Mouse (Mus musculus) kidney, postnatal 25 days (tissue): ENCODE results near the gene Rpl35a.
"Not testable (repeated sequence)": the region's sequence is repeated elsewhere in the genome, so short reads cannot be mapped to it uniquely, and the experiment has no call there.

Experiments
- DNase-seq, 2 experiments: peaks; one replicate each; pipeline ENCODE4 v3.0.0; 2021; ENCODE audit warnings: mixed read lengths in 2 of 2

Rpl35a gene

DNA sequence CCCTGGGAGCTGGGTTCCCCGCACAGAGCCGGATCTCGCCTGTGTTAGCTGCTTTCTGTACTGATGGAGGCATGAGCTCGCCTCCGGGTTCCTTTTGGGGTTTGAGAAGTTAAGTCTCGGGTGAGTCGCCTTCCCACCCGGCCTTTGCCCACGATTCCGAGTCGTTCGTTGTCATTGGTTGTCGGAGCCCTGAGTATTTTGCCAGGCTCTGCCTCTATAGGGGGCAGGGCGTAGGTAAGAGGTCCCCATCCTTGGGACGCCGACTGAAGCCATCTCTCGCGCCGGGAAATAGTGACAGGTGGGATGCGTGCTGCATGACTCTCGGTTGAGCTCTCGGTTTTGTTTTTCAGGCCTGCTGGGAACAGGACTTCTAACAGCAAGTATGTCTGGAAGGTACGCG lies 533 bp downstream of the Rpl35a start:
- DNase-seq: peak; percentile 34 to 68

DNA sequence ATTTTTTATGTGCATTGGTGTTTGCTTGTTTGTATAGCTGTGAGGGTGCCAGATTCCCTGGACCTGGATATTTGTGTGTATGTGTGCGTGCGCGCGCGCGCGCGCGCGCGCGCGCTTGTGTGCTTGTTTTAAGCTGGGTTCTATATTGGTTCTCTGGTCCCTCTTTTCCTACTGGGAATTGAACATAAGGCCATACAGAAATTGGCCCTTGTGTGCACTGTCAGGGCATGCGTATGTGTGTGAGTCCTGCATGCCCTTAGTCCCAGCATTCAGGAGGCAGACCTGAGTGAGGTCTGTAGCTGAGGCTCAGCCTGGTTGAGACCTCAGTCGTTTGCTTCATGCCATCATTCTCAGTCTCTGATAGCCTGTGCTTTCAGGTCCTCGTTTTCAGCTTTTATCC lies 1.8 kb downstream of the Rpl35a start:
- no peak for DNase-seq

DNA sequence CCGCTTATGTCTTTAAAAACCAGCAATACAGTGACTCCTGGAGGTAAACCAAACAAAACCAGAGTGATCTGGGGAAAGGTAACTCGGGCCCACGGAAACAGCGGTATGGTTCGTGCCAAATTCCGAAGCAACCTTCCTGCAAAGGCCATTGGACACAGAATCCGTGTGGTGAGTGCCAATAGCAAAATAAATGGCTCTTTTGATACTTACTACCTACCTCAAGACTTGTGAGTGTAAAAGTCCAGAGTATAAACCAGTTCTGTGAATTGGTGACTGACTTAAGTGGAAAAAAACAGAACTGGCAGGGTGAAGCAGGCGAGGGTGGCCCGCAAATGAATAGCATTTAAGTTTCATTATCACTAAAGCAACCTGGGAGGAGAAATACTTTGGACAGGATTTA lies 2.4 kb downstream of the Rpl35a start:
- DNase-seq: not testable (repeated sequence)

DNA sequence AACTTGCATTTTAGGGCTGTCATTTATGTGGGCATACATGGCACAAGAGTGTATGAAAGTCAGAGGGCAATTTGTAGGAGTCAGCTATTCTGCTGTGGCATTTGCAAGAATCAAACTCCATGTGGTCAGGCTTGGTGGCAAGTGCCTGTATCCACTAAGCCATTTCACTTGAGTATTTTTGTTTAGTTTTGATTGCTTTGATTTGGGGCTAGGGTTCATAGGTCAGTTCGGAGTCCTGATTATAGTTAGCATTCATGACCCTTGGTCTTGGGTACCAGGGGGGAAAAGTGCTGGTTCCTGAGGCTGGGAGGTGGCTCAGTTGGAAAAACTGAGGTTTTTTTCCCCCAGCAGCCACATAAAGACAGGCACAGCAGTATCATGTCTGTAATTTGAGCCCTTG lies 3.2 kb downstream of the Rpl35a start:
- no peak for DNase-seq

DNA sequence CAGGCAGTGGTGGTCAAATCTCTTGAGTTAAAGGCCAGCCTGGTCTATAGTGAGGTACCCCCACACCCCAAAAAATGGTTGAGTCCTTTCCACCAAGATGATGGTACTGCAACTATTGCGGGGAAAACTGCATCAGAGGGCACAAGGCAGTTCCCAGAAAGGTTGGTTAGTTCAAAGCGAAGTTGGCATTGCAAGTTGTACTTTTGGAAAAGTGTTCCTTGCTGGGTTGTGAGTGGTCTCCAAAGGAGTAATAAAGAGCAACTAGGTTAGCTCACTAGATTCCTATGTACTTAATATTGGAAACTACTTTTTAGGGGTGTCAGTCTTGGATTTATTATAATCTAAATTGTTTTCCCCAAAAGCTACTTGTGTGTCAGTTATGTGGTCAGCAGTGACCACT lies 4.7 kb downstream of the Rpl35a start:
- DNase-seq: no peak

DNA sequence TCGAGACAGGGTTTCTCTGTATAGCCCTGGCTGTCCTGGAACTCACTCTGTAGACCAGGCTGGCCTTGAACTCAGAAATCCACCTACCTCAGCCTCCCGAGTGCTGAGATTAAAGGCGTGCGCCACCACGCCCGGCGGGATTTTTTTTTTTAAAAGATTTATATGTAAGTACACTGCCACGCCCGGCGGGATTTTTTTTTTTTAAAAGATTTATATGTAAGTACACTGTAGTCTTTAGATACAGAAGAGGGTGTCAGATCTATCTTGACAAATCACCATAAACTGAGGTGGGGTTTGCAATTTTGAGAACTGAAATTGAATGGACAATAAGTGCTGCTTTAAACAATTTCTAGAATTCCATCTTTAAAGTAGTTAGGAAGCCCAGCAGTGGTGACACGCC lies 5.1 kb downstream of the Rpl35a start:
- DNase-seq: no peak

DNA sequence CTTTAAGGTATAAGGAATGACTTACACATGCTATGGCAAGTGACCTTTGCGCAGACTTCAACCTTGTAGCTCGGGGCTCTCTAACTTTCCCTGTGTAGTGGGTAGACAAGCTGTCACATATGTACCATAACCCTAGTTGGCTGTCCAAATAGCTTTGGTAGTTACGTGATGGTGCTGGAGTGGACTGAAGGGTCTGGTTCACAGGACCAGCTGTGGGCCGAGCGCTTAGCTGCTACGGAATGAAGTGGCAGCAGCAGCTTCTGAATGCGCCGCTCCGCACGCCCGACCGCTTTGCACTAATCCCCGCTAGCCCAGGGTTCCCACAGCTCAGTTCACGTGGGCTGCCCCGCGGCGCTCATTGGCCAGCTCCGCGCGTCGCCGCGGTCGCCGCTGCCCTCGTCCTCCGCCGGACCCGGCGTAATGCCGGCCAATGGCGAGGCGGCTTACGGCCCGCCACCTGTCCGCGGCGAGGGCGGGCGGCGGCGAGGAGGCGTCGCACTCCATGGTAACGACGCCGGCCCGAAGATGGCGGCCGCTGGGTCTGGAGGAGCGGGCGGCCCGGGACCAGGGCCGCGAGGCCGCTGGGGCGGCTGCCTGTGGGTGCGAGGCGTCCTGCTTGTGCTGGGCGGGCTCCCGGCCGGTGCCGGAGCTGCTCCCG lies 5.9 kb downstream of the Rpl35a start, which contains the start of gene Lmln:
TSS of gene Lmln (plus strand) at position 498 of the 658 bp plus-strand sequence.
- peak; percentile 91 to 98 for DNase-seq

DNA sequence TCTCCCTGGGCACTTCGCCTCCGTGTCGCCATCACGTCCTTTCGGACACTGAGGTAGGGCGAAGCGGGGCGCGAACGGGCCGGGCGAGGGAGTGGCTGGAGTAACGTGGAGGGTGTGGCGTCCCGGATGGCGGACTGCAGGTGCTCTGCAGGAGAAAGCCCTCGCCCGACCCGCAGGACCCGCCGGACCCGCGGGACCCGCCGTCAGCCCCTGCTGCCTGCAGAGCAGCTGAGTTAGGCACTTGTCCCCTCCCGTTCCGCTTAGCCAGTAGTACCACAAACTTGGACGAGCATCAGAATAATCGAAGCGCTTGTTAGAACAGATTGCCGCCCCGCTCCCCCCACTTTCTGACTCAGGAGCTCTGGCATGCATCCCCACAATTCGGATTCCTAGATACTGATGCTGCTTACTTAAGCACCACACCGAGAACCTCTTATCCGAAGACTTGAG lies 6.5 kb downstream of the Rpl35a start:
- DNase-seq: peak; percentile 67 to 84

DNA sequence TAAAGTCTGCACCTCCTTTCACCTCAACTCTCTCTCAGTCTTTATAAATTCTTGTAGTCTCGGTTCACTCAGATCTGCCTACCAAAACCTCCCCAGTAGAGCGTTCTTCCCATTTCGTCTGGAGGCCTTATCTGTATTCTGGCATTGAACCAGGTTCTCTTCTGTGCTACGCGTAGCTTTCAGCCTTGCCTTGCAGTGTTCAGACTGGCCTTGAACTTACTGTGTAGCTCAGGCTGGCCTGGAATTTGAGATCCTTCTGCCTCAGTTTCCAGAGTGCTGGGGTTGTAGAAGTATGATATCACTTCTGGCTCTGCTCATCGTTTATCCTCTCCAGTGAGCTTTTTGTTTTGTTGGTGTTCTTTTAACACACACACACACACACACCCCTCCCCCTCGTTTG lies 7.0 kb downstream of the Rpl35a start:
- no peak for DNase-seq

DNA sequence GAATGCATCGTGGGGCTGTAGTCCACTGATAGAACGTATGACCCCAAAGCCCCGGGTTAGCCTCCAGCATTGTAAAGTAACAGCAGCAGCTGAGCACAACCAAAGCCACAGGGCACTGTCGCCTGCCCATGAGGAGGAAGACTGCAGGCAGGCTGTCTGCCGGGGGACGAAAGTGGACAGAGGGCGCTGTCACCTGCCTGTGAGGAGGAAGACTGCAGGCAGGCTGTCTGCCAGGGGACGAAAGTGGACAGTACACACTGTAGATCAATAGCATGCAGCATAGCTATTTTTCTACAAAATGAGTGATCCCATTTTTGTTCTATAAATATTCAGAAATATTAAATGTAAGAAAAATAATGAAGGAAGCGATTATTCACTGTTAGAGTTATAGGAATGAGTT lies 8.4 kb downstream of the Rpl35a start:
- no peak for DNase-seq

DNA sequence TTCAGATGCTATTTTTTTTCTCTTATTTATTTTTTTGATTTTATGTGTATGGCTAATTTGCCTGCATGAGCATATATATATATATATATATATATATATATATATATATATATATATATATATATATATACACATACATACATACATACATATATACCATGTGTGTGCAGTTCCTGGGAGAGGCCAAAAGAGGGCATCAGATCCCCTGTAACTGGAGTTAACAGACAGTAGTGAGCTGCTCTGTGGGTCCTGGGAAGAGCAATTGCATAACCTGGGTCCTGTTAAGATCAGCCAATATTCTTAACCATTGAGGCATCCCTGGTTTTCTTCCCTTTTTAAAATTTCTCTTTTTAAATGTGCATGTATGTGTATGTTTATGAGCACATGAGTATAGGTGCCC lies 14.7 kb downstream of the Rpl35a start:
- DNase-seq: no peak

DNA sequence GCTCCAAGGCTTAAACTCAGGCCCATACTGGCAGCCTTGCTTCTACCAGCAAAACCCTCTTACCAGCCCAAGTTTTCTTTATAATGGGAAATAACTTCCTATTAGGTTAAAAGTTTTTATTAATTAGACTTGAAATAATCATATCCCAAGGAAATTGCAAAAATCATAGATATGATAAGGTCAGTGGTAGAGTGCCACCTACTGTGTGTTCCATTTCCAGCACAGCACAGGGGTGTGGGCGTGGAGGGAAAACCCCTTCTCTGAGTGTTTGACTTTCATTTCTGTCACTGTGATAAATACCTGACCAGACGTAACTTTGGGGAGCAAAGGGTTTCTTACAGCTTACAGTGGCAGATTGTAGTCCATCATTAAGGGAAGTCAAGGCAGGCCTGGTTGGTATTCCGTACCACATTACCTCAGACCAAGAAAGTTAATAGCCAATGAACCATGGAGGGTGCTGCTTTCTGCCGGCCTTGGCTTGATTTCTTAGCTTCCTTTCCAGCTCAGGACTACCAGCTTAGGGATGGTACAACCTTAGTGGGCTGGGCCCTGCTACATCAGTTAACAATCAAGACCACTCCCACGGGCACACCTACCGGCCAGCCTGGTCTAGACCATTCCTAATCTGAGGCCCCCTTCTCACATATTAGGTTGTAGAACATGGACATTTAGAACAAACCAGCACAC lies 16.8 kb downstream of the Rpl35a start:
- no peak for DNase-seq

DNA sequence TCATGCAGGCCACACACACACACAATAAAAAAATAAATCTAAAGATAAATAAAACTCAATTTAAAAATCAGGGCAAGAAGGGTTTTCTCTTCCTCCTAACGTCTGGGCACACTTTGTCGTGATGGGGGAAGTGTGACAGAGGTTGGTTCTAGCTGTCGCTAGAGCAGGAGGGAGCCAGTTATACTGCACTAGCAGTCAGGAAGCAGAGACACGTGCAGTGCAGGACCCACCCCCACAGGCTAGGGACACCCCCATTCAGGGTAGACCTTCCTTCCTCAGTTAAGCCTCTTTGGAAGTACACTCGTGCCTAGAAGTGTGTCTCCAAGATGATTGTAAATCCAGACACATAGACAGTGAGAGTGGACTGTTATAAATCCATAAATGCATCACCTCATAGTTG lies 18.7 kb downstream of the Rpl35a start:
- DNase-seq: no peak

DNA sequence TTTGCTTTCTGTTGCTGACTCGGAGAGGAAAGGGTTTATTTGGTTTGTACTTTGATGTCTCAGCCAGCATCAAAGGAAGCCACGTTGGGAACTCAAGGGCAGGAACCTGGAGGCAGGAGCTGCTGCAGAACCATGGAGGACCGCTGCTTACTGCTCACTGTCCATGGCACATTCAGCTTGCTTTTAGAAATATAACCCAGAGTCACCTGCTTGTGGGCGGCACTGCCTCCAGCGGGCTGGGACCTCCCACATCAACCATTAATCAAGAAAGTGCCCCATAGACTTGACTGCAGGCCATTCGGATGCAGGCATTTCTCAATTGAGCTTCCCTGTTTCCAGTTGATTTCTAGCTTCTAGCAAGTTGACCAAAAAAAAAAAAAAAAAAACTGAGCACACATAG lies 19.8 kb downstream of the Rpl35a start:
- no peak for DNase-seq

DNA sequence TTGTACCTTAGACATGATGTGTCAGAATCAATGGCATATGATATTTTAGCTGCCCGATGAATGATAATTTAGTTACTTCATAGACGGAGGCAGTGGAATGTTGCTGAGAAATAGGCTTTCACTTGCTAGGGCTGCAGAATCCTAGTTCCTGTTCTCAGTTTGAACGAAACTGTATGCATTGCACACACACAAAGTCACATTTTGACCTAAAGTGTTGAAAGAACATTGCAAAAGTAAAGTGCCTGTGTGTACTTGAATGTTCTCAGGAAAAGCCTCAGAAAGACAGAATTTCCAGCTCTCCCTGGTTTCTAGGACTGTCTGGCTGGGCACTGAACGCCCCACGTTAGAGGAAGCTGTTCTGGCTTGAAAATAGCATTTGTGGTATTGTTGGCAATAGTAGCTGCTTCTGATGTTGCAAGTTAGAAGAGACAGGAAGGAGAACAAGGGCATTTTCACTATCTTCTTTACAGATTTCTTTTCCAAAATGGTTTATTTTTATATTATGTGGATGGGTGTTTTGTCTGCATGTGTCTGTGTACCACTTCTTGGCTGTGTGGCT lies 20.9 kb downstream of the Rpl35a start:
- DNase-seq: no peak

DNA sequence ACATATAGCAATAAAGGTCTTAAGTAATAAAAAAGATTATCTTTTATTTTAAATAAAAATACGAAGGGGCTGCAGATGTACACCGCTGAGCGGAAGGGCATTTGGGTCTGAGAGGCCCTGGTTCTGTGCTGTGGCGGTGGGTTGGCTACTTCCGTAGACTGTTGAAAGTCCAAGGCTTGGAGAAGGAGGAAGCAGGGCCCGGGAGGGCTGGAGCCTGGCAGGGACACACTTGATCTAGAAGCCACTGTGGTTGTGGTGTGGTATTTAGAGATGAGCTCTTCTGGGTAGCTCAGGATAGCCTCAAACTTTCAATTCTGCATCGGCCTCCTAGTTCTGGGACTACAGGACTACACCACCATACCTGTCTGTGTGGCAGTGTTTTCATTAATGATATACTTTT lies 23.8 kb downstream of the Rpl35a start:
- DNase-seq: no peak

DNA sequence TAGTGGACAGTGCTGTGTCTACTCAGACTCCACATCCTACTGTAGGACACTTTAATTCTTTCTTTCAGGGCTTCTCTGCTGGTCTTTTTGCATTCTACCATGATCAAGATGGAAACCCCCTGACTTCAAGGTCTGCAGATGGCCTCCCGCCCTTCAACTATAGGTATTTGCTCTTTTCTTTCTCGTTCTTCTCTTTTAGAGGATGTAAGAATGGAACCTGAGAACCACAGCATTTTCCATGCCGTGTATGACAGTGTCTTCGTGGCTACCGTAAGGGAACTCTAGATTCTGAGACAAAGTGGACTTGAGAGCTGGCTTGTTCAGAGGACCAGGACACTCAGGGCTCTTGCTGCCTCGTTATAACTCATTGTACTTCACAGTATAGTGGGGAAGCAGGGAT lies 26.7 kb downstream of the Rpl35a start:
- DNase-seq: no peak

DNA sequence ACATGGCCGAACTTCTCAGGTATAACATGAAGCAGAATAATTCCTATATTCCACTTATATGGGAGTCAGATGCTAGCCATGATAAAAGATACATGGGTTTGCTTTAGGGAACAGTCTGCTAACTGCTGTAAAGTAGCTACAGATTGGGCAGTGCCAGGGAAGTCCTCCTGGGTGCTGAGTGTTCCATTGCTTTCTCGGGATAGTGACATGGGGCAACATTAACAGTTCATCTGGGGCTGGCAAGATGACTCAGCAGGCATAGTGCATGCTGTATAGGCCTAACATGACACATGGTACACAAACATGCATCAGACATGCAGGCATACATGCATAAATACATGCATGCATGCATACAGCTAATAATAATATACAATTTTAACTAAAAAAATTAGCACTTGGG lies 27.7 kb downstream of the Rpl35a start:
- no peak for DNase-seq

DNA sequence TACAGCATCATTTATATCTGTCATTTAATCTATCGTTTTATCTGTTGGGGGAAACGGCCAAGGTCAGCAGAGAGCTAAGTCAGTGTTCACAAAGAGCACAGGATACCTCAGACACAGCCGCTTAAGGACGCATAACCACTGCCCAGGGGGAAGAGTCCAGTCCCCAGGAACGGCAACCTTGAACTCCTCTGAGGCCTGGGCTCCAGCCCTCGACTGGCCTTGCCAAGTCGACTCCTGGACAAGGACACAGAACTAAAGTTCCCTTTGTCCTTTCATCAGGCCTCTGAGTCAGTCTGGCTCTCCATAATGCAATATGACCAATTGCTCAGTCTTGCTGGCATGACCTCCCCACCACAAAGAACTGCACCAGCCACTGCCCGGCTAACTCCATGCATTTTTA lies 29.4 kb downstream of the Rpl35a start:
- peak in 1 of 2 experiments; percentile 53 for DNase-seq
